Mouse (Mus musculus): ENCODE data around the gene Crebrf.

Crebrf gene

DNA sequence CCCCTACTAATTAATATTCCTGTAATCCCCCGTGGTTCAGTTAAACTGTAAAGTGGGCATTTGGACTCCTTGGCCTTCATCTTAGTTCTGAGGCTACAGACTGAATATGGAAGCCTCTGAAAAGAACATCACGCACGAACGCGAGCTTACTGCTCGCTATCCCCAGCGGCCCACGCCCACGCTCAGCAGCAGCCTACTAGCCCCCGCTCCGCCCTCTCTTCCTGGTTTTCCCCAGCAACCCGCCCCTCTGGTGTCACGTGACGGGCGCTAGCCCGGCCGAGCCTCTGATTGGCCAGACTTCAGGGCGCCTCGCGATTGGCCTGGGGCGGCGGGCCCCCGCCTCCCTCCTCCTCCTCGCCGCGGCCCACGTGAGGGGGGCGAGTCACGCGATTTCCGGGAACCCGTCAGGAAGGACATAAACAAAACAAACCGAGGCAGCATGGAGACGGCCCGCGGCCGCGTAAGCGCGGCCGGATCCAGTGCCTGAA is at the start of gene Crebrf:
TSS of gene Crebrf (plus strand) at position 380 of the 488 bp plus-strand sequence.
- in situ Hi-C loops (cut with MboI, MseI), result no loop called here

DNA sequence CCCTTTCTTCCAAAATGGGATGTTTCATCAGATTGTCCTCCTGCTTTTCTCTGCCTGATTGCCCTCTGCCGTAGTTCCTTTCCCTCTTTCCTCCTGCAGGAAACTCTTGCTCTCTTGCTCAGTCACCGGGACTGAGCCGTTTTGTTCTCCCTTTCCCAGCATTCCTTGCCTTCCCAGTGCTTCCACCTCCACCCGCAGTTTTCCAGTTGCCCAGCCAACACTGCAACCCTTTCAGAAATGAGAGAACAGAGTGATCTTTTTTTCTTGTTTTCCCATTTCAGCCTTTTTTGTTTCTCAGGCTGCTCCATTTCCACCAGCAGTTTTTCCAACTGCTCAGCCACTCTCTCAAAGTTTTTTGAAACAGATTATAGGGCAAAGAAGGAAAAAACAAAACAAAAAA is 44.2 kb upstream of the Crebrf start:
- in situ Hi-C loops (cut with MboI, MseI), result no loop called here

DNA sequence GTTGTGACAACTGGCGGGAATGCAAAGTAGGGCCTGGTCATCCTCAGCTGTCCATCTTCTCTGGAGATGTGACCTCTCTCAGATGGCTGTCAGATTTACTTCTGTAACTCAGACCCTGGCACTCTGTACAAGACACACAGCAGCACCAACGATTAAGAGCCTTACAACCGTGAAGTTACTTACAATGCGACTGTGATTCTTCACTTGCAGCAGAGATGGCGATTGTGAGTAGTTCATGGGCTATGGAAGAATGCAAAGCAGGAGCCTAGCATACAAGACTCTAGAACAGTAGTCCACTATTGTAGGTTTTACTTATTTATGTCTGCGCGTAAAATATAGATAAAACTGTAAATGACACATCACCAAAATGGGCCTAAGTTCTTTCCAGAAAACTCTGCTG is 39.6 kb upstream of the Crebrf start:
- in situ Hi-C loops (cut with MboI, MseI), result no loop called here

DNA sequence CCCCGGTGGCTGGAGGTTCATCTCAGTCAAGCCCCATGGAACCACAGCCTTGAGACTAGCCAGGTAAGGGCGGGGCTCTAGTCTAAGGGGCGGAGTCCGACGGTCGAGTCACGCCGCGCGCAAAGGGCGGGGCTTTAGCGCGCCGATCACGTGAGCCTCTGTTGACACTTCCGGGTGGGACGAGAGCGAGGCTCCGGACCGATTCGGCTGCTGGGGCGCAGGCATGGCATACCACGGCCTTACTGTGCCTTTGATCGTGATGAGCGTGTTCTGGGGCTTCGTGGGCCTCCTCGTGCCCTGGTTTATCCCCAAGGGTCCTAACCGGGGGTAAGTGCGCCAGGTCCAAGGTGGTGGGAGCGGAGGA is 39.2 kb upstream of the Crebrf start:
- in situ Hi-C loops (cut with MboI, MseI), result no loop called here

DNA sequence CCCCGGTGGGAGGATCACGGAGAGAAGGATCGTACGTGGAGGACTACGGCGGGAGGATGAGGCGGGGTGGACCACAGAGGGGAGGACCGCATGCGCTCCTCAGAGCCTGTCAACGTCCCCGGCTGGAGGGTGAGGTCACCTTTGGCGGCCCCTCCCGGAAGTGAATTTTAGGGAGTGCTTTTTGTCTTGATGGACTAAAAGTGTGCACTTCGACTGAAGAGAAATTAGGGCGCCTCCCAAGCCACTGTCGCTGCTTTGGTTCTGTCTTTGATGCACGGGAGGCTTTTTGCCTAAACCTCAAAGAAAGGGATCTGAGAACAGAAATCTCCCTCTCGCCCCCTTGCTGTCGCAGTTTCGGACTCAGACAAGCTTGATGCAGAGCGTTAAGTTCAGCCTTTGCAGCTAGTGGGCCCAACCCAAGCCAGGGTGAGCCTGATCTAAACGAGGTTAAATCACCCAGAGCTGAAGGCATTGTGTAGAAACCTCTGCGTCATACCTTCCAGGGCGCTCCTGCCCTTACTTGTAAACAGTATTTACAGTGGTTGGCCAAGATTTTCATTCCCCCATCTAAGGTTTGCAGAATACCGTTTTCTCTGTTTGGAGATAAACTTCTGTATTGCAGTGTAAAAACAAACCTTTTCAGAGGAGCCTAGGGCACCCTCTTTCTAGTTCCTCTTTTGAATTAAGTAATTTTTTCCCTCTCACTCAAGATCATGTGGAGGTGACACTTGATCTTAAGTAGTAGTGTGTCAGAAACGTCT is 38.7 kb upstream of the Crebrf start:
- in situ Hi-C loops (cut with MboI, MseI), result no loop called here

DNA sequence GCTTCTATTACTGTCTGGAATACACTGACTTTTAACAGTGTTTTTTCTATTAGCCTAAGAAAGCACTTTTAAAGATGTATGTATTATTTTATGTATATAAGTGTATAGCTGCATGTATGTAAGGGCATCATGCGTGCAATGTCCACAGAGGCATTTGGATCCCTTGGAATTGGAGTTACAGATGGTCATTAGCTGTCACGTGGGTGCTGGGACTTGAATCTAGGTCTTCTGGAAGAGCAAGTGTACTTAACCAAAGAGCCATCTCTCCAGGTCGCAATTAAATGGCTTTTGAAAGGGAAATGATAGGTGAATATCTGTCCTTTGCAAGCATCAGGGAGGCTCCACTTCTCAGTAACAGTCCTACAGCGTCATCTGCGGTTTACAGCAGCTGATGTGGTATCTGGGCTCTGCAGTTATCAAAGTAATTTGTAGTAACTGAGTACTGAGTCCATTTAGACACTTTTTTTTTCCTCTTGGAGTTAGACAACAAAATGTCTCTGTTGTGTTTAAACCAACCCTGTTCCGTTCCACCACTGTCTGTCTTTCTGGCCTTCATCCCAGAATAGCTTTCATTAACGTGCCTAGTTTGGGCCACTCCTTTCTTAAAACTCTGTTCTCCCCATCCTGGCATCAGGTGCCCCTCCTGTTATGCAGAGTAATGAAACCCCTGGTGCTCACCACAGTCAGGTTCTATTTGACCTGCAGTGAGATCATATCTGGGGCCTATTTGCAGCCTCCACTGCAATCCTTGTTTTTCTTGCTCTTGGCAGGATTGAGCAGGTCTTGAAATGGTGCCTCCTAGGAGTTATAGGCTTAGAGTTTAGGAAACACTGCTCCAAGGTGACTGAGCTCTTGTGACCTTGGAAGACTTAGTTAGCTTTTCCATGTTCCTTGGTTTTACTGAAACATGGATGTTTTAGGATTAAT is 37.5 kb upstream of the Crebrf start:
- in situ Hi-C loops (cut with MboI, MseI), result no loop called here

DNA sequence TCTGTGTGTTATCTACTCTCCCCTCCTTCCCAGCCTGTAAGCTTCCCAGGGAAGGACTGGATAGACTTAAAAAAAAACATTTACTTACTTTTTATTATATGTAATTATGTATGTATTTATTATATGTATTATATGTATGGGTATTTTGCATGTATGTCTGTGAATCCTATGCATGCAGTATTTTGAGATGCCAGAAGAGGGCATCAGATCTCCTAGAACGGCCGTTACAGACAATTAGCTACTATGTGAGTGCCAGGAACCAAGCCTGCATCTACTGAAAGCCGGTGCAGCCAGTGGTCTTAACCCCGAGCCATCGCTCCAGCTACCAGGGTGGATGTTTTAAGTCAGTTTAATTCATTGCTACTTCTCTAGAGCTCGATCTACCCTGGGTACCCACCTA is 34.2 kb upstream of the Crebrf start:
- in situ Hi-C loops (cut with MboI, MseI), result no loop called here

DNA sequence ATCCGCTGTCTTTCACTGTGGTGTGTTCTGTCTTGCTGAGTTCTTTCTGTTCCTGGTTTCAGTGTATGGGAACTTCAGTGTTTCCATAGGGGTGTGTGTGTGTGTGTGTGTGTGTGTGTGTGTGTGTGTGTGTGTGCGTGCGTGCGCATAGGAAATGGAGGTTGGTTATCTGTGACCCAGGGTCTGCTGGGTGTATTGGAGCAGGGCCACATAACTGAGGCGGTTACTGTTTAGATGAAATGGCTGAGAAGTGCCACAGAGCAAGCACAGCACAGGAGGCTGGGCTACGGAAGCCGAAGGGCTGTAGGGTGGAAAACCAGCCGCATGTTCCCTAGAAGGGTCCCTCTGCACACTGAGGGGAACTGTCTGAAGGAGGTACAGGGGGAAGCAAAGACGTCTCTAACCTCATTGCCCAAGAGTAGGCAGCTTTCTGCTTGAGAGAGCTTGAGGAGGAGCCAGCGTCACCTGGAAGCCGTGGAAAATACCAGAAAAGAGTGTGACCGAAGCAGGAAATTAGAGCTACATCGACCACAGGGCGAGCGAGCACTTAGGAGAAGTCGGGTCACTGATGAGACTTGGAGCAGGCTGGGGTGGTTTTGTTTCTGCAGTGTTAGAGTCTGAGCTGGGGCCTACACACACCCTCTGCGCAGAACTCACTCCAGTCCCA is 29.0 kb upstream of the Crebrf start:
- in situ Hi-C loops (cut with MboI, MseI), result no loop called here

DNA sequence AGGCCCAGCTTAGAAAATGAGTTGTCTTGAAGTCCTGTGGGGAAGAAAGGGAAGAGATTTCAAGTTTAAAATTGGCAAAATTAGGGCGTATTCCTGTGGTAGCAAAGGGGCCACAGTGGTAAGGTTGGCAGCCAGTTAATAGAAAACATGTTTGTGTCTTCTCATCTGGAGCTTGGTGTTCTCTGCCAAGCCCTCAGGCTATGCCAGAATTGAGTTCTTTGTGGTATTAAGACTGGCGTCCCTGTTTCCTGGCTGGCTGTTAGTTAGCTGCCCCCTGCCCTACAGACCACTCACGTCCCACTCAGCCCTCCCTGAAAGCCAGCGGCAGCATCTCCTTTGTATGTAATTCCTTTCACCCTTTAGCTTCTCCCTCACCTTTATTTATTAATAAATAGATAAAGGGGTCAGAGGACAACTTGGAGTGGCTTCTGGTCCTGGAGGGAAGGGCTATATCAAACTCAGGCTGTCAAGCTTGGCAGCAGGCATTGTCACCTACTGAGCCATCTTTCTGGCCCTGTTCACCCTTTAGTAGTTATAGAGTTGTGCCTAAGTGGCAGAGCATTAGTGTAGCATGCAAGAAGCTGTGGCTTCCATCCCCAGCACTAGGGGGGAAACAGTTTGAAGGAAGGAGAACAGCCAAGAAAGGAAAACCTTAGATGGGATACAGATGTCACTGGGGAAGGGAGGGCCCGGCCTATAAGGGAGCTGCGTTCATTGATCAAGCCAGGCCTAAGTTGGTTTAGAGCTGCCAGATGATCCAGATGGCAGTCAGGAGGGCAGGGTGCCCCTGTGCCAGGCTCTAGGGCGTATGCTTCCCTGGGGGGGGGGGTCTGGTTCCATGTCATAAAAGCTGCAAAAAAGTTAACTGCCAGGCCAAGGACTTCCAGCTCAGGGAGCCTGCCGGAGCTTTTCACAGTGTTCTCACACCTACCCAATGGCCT is 26.4 kb upstream of the Crebrf start:
- in situ Hi-C loops (cut with MboI, MseI), result no loop called here

DNA sequence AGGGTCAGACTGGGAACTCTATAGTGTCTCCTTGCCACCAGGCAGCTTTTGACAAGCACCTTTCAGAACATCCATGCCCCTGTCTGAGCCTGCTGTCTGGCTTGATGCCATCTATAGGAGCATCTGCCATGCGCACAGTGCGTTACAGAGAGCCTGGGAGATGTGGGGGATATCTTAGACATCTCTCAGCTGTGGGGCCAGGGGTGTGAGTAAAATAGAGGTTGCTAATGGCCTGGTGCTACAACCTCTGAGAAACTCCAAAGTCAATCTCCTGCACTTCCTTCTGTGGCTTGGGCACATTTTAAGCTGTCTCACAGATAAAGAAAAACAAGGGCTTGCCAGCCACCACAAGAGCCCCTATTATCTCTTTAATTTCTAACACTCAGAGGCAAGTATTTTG is 25.6 kb upstream of the Crebrf start:
- in situ Hi-C loops (cut with MboI, MseI), result no loop called here

DNA sequence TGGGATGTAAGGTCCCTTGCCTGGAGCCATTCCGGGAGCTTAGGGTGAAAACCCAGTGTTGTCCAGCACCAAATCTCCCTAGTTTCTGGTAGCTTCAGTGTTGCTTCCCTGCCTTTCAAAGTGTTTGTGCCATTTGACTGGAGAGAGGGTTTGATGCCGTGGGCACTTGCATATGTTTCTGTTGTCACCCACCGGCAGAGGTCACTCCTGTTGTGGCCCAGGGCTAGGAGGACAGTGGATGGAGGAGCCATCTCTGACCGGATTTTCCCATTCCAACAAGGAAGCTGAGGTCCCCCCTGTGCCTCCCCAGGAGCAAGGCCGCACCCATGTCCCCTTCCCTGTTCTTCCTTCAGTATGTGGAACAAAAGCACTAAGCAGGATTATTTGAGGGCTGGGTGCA is 25.2 kb upstream of the Crebrf start:
- in situ Hi-C loops (cut with MboI, MseI), result no loop called here

DNA sequence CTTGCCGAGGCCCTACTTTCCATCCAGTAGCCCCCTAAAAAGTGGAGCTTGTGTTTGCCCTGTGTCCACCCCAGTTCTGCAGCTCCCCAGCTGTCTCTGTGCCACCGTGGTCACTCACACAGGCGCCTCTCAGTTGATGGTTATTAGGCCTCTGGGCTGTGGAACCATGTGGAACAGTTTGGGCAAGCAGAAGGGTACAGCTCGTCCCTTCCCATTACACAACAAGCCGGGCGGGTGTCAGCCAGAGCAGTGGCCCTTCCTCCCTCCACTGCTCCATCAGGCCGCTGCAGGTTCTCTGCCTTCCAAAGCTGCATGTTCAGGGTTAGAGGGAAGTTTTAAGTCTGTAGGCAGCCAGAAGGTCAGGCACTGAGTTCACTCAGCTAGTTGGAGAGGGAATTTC is 24.3 kb upstream of the Crebrf start:
- in situ Hi-C loops (cut with MboI, MseI), result no loop called here

DNA sequence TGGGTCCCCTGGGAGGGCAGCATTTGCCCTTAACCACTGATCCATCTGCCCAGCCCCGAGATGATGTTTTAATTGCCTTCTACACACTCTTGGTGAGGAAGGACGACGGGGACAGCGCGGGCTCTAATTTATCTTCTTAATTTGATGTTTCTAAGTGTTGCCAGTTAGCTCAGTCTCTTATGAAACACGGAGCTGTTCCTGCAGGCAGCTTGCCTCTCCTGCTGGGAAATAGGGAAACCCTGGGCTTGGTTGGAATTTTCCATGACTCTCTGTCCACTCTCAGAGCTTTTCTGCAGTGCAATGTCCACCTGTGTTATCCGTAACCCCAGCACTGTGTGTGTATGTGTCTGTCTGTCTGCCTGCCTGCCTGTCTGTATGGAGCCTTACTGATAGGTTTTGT is 22.0 kb upstream of the Crebrf start:
- in situ Hi-C loops (cut with MboI, MseI), result no loop called here

DNA sequence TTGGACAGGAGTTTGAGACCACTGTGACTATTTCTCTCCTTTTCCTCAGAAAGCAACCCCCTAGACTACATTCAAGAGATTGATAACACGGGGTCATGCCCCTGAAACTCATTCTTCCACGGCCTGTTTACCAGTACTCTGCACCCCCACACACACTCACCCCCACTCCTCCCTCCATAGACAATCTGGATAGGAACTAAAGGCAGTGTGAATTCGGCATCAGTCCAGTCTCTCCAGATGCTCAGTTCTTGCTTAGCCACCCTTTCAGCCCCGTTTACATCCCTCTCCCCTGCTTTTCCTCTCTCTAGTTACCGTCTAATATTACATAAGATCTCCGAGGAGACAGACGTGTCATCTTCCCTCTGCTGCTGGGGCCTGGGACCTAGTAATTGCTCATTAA is 21.3 kb upstream of the Crebrf start:
- in situ Hi-C loops (cut with MboI, MseI), result no loop called here

DNA sequence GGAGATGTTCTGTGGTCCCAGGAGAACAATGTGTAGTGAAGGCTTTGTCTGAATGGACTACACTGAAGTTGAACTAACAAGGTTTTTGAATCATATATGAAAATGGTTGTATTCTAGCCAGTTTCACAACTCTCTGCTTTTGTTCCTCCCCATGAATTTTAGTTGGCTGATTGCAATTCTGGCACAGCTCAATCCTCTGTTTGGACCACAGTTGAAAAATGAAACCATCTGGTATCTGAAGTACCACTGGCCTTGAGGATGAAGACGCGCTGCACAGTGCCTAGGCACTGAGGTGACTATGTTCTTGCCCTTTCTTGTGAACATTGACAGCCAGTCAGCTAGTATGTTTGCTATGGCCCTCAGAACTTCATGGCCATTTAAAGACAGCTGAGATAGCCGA is 20.3 kb upstream of the Crebrf start:
- in situ Hi-C loops (cut with MboI, MseI), result no loop called here

DNA sequence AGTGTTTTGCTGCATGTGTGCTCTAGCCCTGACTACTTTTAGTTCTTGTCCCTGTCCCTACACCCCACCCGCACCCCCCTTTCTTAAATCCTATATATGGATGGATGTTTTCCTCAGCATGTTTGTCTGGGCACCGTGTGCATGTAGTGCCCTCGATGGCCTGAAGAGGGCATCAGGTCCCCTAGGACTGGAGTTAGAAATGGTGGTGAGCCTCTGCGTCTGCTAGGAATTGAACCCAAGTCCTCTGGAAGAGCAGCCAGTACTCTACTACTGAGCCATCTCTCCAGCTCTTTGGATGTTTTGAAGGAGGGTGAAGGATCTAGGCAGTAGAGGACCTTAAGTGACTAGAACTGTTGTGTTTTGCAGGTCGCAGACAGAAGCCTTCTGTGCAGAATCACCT is 16.6 kb upstream of the Crebrf start:
- in situ Hi-C loops (cut with MboI, MseI), result no loop called here

DNA sequence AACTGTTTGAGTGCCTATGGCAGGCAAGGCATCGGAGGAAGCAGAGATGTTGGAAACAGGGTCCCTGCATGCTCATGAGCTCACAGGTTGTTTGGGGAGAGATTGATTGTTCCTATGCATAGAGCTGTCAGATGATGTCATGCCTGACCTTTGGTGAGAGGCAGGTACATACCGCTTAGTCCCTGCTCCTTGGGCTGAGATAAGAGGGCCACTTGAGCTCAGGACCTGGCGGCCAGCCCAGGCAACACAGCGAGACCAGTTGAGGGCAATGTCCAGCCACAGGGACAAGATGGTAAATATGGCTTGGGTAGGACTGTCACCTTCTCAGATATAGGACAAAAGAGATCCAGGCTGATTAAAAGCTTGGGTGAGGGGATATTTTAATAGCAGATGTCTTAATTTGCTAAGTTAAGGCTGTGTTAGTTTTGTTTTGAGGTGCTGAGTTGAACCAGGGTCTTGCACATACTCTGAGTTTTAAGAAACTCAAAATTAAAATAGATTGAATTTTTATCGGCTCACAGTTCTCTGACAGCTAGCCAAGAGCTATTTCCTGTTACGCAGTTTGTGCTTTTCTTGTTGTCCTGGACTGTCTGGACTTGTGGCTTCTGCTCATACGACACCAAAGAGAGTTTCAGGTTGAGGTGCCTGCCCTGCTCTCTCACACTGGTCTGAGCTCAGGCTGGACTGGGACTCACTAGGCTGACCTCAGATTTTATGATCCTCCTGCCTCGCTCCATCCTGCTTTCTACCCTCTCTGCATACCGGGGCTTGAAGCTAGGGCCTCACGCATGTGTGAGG is 15.4 kb upstream of the Crebrf start:
- in situ Hi-C loops (cut with MboI, MseI), result no loop called here

DNA sequence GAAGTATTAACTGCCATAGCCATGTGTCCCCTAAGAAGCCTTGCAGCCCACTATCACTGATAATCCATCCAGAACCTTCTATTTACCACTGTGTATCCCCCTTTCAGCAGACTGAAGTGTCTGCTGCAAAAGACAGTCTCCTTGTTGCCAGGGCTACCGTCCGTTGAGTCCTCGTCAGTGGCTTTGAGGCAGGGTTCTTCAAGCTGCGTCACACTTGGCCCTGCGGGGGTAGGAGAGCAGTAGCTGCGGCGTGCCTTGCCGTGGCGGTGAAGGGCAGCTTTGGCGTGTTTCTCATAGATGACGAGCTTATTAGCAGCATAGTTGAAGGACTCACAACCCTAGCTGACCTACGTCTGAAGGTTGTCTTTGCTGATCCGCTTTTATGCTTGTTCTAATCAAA is 13.9 kb upstream of the Crebrf start:
- in situ Hi-C loops (cut with MboI, MseI), result no loop called here

DNA sequence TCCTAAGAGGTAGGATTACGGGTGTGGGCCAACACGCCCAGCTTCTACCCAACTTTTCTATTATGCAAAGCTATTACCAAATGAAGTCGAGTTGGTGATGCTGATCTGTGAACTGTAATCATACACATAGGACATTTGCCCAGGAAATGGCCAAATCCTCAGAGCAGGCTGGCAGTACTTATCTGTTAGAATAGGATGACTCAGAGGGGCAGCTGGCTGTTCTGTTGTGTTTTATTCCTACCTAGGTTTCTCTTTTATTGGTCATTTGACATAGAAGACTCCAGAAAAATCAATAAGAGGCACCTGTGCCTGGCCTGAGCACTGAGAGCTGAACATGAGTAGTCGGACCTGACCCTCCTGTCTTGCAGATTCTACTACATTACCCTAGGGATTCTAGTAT is 12.8 kb upstream of the Crebrf start:
- in situ Hi-C loops (cut with MboI, MseI), result no loop called here

DNA sequence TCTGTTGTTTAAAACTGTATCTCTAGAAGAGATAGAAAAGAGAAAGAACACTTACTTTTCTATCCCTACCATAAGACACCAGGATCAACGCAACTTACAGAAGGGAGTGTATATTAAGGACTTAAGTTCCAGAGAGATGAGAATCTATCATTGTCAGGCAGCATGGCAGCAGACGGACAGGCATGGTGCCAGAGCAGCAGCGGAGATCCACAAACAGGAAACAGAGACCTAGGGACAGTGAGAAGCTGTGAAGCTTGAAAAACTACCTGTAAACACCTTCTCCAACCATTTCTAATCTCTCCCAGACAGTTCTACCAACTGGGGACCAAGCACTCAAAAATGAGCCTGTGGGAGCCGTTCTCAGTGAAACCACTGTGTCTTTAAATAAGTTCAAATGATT is 11.8 kb upstream of the Crebrf start:
- in situ Hi-C loops (cut with MboI, MseI), result no loop called here
